Mouse (Mus musculus): Measurements from ENCODE around the gene Snrnp70. TPM values are rescaled to one million over a fixed set of nuclear protein-coding genes. Genes with fewer than 3 reads are reported as not detected.
A peak's percentile ranks its signal among the peaks of the same experiment; 100 is the strongest.
"Not testable (repeated sequence)": the region's sequence is repeated elsewhere in the genome, so short reads cannot be mapped to it uniquely, and the experiment has no call there.

Snrnp70 gene
- polyA plus RNA-seq, 1 experiment from 2014 or later: 222 TPM

- DNase-seq (ENCODE audit: low spot score): no peak
These were observed 27.4 kb downstream of the Snrnp70 start for GRCm38 (mm10) chr7:45368178-45368577.

DNA sequence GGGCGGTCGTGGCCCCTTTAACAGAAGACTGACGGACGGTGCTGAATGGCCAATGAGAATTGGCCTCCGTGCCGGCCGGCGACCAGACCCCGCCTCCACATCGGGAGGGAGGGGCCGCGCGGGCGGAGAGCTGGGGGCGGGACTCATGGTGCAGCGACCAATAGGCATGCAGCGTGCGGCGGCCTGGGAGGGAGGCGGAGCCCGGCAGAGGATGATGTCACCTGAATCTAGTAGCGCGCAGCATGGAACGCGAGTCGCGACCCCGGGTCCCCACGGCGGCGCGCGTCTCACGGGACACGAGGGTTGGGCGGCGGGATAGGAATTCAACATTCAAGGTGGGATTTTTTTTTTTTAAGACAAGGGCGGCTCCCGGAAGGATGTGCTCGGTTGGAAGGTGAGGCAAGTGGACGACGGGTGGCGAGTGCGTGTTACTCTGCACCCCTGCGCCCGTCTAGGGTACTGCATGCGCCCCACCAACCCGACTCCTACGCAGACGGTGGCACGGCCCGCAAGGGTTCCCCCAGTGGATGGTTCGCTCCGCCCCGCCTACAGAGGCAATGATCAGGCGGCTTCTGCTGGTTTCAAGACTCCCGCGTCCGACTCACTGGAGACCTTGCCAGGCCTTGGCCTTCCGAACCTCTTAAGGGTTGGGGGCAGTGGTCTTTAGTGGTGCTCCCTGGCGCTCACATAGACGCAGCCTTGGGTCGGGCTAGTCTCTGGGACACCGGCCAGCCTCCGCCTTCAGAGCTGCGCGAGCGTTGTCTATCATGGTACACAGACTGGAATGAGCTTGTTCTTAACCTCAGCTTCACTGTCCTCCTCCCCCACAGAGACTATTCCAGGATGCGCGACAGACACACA lies 28.3 kb downstream of the Snrnp70 start:
- peak; percentile 96 for DNase-seq (ENCODE audit: low spot score)

DNA sequence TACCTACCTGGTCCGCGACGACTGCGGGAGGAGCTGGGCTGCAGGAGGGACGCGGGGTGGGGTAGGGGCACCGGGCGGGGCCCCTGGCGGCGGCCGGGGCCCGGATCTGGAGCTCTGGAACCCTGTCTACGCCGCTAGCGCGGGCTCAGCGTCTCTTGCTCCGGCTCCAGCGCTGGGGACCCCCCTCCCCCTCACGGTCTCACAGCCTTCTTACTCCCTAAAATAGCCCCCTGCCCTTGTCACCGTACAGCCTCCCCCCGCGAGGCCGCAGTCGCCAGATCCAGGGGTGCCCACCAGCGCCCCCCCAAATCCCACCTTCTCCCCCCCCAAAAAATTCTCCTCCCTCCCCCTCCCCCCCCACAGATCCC lies 28.9 kb downstream of the Snrnp70 start, which contains the start of gene Ppfia3:
Gene Ppfia3 (minus strand): TSS at position 368 of the 368 bp plus-strand sequence.
- peak; percentile 40 for DNase-seq (ENCODE audit: low spot score)

GRCm38 (mm10) chr7:45365742-45366651 lies 29.5 kb downstream of the Snrnp70 start:
- no peak for DNase-seq (ENCODE audit: low spot score)

GRCm38 (mm10) chr7:45363983-45364382 lies 31.6 kb downstream of the Snrnp70 start:
- no peak for DNase-seq (ENCODE audit: low spot score)

GRCm38 (mm10) chr7:45362801-45363200 lies 32.7 kb downstream of the Snrnp70 start:
- peak; percentile 65 for DNase-seq (ENCODE audit: low spot score)

DNA sequence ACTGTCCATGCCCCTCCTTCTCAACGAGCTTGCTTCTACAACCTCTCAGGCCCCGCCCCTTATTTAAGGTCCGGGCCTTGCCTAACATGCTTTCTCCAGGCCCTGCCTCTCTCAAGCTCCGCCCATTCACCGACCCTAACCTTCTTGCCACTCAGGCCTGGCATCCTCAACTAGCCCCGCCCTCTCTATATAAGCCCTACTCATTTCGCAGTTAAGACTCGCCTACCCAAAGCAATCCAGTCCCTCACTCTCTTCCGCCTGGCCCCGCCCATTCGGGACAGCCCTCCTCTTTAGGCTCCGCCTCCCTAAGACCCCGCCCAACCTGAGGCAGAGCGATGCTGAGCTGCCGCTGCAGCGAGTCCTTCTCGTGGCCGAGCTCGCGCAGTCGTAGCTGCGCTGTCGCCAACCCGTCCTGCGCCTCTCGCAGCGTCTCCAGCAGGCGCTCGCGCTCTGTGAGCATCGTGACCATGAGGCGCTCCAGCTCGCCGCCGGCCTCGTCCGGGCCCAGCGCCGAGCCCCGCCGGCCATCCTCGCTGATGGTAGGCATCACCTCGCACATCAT lies 34.2 kb downstream of the Snrnp70 start:
- peak; percentile 74 for DNase-seq (ENCODE audit: low spot score)

GRCm38 (mm10) chr7:45360404-45361125 lies 35.0 kb downstream of the Snrnp70 start:
- no peak for DNase-seq (ENCODE audit: low spot score)

DNA sequence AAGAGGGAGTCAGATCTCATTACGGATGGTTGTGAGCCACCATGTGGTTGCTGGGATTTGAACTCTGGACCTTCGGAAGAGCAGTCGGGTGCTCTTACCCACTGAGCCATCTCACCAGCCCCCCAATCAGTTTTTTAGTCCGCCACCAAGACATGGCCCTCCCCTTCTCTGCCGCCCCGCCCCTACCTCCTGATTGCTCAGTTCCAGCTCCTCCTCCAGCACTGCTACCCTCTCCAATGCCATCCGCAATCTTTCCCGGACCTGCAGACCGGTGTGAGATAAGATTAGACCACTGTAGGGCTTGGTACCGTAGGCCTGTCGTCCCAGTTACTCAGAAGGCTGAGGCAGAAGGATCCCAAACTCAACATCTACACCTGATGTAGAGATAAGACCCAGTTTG lies 36.5 kb downstream of the Snrnp70 start:
- DNase-seq (ENCODE audit: low spot score): not testable (repeated sequence)

- no peak for DNase-seq (ENCODE audit: low spot score)
These were observed 39.5 kb downstream of the Snrnp70 start for GRCm38 (mm10) chr7:45356087-45356486.

GRCm38 (mm10) chr7:45355318-45356020 lies 40.1 kb downstream of the Snrnp70 start:
- DNase-seq (ENCODE audit: low spot score): no peak

- no peak for DNase-seq (ENCODE audit: low spot score)
These were observed 42.5 kb downstream of the Snrnp70 start for GRCm38 (mm10) chr7:45353041-45353440.

- no peak for DNase-seq (ENCODE audit: low spot score)
These were observed 48.6 kb downstream of the Snrnp70 start for GRCm38 (mm10) chr7:45346905-45347304.

DNA sequence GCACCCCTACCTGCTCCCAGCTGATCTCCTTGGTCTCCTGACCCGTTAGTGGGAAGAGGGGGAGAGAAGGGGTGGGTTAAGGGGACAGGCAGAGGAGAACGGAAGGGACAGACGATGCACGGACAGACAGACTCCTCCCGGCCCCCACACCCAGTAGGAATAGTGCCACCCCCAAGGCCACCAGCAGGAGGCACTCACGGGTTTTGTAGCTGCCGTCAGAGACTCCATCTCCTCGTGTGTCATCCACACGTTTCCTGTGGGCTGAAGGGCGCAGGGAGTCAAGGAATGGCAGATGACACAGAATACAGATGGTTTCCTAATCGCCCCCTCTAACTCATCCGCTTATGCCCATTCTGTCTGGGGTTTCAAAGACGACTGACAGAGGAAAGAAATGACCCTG lies 52.0 kb downstream of the Snrnp70 start:
- DNase-seq (ENCODE audit: low spot score): peak; percentile 28

- no peak for DNase-seq (ENCODE audit: low spot score)
These were observed 53.5 kb downstream of the Snrnp70 start for GRCm38 (mm10) chr7:45342081-45342480.

DNA sequence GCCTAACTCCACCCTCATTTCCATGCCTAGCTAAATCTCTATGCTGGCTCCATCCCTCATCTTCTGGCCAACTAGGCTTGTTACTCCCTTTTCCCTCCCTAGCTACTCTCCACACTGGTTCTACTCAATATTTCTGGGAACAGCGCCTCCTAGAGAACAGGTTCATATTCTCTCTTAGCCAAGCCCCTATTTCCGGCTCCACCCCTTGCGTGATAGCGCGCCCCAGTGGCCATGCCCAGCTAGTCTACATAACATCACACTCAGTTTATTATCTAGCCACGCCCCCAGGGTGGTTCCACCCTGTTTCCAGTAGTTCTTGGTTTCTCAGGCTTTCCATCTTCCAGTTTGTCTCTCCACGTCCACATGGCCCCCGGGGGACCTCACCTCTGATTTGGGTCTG lies 54.2 kb downstream of the Snrnp70 start:
- peak; percentile 86 for DNase-seq (ENCODE audit: low spot score)

DNA sequence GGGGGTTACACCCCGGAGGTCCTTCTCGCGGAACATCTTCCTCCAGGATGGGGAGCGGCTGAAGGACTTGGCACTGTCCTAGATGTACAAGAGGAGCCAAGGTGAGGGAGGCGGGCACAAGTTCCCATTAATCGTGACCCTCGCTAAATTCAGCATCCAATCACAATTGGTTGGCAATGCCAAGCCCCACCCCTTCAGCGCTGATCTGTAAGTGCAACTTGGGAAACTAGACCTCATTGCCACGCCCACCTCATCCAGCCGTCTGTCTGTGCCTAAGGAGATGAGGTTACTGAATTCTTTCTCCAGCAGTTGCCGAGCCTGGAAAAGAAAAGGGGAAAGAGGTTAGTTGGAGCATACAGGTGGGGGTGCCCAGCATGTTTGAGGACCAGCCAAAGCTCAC lies 54.9 kb downstream of the Snrnp70 start:
- no peak for DNase-seq (ENCODE audit: low spot score)

DNA sequence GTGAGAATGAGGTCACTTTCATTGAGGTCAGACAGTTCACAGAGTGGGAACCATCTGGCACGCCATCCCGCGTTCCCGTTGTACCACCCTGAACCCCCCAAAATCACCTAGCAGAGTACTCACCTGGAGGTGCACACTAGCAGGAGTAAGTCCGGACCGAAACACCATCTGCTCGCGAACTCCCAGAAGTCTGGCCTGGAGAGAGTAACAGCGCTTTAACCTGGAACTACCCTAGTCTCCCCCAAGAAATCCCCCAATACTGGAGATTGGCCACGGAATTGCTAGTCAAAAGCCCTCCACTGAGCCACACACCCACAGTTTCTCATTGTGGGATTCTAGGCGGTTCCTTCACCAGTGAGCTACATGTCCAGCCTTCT lies 55.5 kb downstream of the Snrnp70 start:
- no peak for DNase-seq (ENCODE audit: low spot score)

GRCm38 (mm10) chr7:45339410-45340065 lies 56.0 kb downstream of the Snrnp70 start:
- no peak for DNase-seq (ENCODE audit: low spot score)
